Mouse (Mus musculus): Measurements from ENCODE around the gene Cdcp2. TPM values are rescaled to one million over a fixed set of nuclear protein-coding genes. Genes with fewer than 3 reads are reported as not detected.

The Cdcp2 gene
- polyA plus RNA-seq, 1 experiment: not detected

- 52% methylated on average over 5 of the region's 5 CpGs for WGBS
- no peak for TF ChIP-seq POLR2A (IDR thresholded peaks at IDR 0.05; ENCODE audit: insufficient read depth, low read depth, low read length)
- TF ChIP-seq CTCF (IDR thresholded peaks at IDR 0.05; ENCODE audit: insufficient read depth, low read depth, low read length): no peak
- H3K4me3 ChIP-seq (ENCODE audit: insufficient read depth, low read depth, low read length): no peak overlapping the region
Measured at GRCm38 (mm10) chr4:107135663-107136062, 39.0 kb downstream of the Cdcp2 start.

DNA sequence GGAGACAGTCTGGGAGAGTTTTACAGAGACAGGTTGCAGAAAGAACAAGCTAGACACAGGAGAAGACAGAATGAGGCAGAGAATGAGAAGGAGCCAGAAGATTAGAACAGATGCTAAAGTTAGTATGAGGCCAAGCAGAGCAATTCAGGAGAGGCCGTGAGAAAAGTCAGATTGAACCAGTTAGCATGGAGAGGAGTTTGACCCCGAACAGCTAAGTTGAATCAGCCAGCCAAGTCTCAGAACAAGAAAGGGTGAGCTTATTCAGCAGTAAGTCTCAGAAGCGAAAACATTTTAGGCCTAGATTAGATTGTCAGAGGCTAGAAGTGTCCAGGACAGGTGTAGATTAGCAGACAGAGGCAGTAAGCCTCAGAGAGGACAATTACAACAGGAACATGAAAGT is 39.8 kb downstream of the Cdcp2 start:
- Histone ChIP-seq H3K4me1 (ENCODE audit: control insufficient read depth, insufficient read depth, low read length) (peaks cover 6% of the 10 kb centered on the region), H3K4me3 (ENCODE audit: insufficient read depth, low read depth, low read length) (no peak overlapping the region), H3K27ac (ENCODE audit: insufficient read depth, low read depth, low read length) (no peak overlapping the region)
- TF ChIP-seq POLR2A (IDR thresholded peaks at IDR 0.05; ENCODE audit: insufficient read depth, low read depth, low read length) (no peak), CTCF (IDR thresholded peaks at IDR 0.05; ENCODE audit: insufficient read depth, low read depth, low read length) (no peak)
- WGBS: 79% methylated on average over 3 of the region's 3 CpGs

More at GRCm38 (mm10) chr4:107135663-107136062, 39.0 kb downstream of the Cdcp2 start:
- Histone ChIP-seq H3K27ac (ENCODE audit: insufficient read depth, low read depth, low read length) (no peak overlapping the region), H3K4me1 (ENCODE audit: control insufficient read depth, insufficient read depth, low read length) (peaks cover 10% of the 10 kb centered on the region)

GRCm38 (mm10) chr4:107138948-107139835 is 42.5 kb downstream of the Cdcp2 start:
- no peak for TF ChIP-seq CTCF (IDR thresholded peaks at IDR 0.05; ENCODE audit: insufficient read depth, low read depth, low read length)
- TF ChIP-seq POLR2A (IDR thresholded peaks at IDR 0.05; ENCODE audit: insufficient read depth, low read depth, low read length): no peak
- WGBS: 84% methylated on average over 37 of the region's 37 CpGs
- peaks cover 6% of the 10 kb centered on the region for H3K4me1 ChIP-seq (ENCODE audit: control insufficient read depth, insufficient read depth, low read length)
- H3K27ac ChIP-seq (ENCODE audit: insufficient read depth, low read depth, low read length): no peak overlapping the region
- H3K4me3 ChIP-seq (ENCODE audit: insufficient read depth, low read depth, low read length): no peak overlapping the region

- Histone ChIP-seq H3K4me3 (ENCODE audit: insufficient read depth, low read depth, low read length) (no peak overlapping the region), H3K4me1 (ENCODE audit: control insufficient read depth, insufficient read depth, low read length) (peaks cover 6% of the 10 kb centered on the region), H3K27ac (ENCODE audit: insufficient read depth, low read depth, low read length) (no peak overlapping the region)
- no peak for TF ChIP-seq CTCF (IDR thresholded peaks at IDR 0.05; ENCODE audit: insufficient read depth, low read depth, low read length)
- no peak for TF ChIP-seq POLR2A (IDR thresholded peaks at IDR 0.05; ENCODE audit: insufficient read depth, low read depth, low read length)
- WGBS: 84% methylated on average over 13 of the region's 13 CpGs
Measured at GRCm38 (mm10) chr4:107139836-107140631, 43.3 kb downstream of the Cdcp2 start.

- TF ChIP-seq POLR2A (IDR thresholded peaks at IDR 0.05; ENCODE audit: insufficient read depth, low read depth, low read length): no peak
- Histone ChIP-seq H3K27ac (ENCODE audit: insufficient read depth, low read depth, low read length) (no peak overlapping the region), H3K4me3 (ENCODE audit: insufficient read depth, low read depth, low read length) (no peak overlapping the region), H3K4me1 (ENCODE audit: control insufficient read depth, insufficient read depth, low read length) (no peaks in the 10 kb centered on the region)
- WGBS: 93% methylated on average over 8 of the region's 8 CpGs
Measured at GRCm38 (mm10) chr4:107143511-107143910, 46.8 kb downstream of the Cdcp2 start.

- Histone ChIP-seq H3K4me3 (ENCODE audit: insufficient read depth, low read depth, low read length) (no peak overlapping the region), H3K27ac (ENCODE audit: insufficient read depth, low read depth, low read length) (no peak overlapping the region), H3K4me1 (ENCODE audit: control insufficient read depth, insufficient read depth, low read length) (no peaks in the 10 kb centered on the region; the same call in 1 of the 2 replicates)
- TF ChIP-seq CTCF (IDR thresholded peaks at IDR 0.05; ENCODE audit: insufficient read depth, low read depth, low read length) (no peak), POLR2A (IDR thresholded peaks at IDR 0.05; ENCODE audit: insufficient read depth, low read depth, low read length) (no peak)
- 66% methylated on average over 6 of the region's 6 CpGs for WGBS
Measured at GRCm38 (mm10) chr4:107150991-107151390, 54.3 kb downstream of the Cdcp2 start.

DNA sequence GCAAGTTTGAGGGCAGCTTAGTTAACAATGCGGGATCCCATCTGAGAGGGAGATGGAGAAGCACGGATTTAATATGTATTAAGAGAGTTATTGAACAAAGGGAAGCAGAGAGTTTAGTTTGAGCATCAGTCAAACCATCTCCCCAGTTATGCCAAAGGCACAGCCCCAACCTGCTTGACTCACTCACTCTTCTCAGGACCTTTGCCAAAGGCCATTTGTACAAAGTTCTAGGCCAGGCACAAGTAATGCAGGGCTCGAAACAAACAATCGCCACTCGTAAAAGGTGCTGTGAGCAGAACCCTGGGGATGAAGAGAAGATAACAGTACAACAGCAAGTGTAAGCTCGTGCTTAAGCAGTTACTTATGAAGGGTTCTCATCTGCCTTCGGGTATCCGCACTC is 55.9 kb downstream of the Cdcp2 start:
- TF ChIP-seq CTCF (IDR thresholded peaks at IDR 0.05; ENCODE audit: insufficient read depth, low read depth, low read length) (no peak), POLR2A (IDR thresholded peaks at IDR 0.05; ENCODE audit: insufficient read depth, low read depth, low read length) (no peak)
- no peak overlapping the region for H3K4me3 ChIP-seq (ENCODE audit: insufficient read depth, low read depth, low read length)
- no peak overlapping the region for H3K27ac ChIP-seq (ENCODE audit: insufficient read depth, low read depth, low read length)
- H3K4me1 ChIP-seq (ENCODE audit: control insufficient read depth, insufficient read depth, low read length): no peaks in the 10 kb centered on the region; the same call in 1 of the 2 replicates
- 92% methylated on average over 8 of the region's 8 CpGs for WGBS

DNA sequence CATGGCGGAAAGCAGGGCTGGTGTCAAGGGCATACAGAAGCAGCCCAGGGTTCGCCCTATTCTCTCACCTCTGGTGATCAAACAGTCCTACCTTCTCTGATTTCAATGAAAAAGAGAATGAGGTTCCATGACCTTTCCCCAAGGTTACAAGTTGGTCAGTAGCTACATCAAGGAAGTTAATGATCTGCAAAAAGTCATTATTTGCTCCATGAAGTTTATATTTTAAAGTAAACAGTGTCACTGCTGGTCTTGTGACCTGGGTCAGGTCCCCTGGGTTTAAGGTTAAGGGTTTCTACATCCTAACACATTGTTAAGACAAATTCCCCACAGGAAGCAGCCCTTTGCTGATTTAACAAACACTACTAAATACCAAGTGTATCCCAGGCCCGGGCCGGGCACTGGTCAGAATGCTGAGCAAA is 60.3 kb downstream of the Cdcp2 start:
- Histone ChIP-seq H3K4me3 (ENCODE audit: insufficient read depth, low read depth, low read length) (no peak overlapping the region), H3K27ac (ENCODE audit: insufficient read depth, low read depth, low read length) (no peak overlapping the region), H3K4me1 (ENCODE audit: control insufficient read depth, insufficient read depth, low read length) (peaks cover 2% of the 10 kb centered on the region; the same call in 1 of the 2 replicates)
- TF ChIP-seq POLR2A (IDR thresholded peaks at IDR 0.05; ENCODE audit: insufficient read depth, low read depth, low read length) (no peak), CTCF (IDR thresholded peaks at IDR 0.05; ENCODE audit: insufficient read depth, low read depth, low read length) (no peak)
- 96% methylated on average over 4 of the region's 4 CpGs for WGBS
